Mouse (Mus musculus) ES-Bruce4 (cell line): ENCODE results near the gene Uhrf1.

Experiments
- CTCF ChIP-seq: IDR thresholded peaks from one replicate; pipeline ENCODE4 v1.8.1; 2011; ENCODE audit warnings: low read depth, low read length
- EP300 ChIP-seq: IDR thresholded peaks from 2 replicates; pipeline ENCODE4 v1.6.1; 2011; ENCODE audit warnings: low read depth, low read length; ENCODE audit not compliant: insufficient read depth
- POLR2A ChIP-seq: IDR thresholded peaks from one replicate; pipeline ENCODE4 v1.8.1; 2011; ENCODE audit warnings: low read length; ENCODE audit not compliant: insufficient read depth

GRCm38 (mm10) chr17:56330345-56330744 lies 27.2 kb downstream of the Uhrf1 start:
- TF ChIP-seq POLR2A (no peak), CTCF (no peak), EP300 (no peak)
